Mouse (Mus musculus): ENCODE measurements around the gene Fhit.

Fhit gene

DNA sequence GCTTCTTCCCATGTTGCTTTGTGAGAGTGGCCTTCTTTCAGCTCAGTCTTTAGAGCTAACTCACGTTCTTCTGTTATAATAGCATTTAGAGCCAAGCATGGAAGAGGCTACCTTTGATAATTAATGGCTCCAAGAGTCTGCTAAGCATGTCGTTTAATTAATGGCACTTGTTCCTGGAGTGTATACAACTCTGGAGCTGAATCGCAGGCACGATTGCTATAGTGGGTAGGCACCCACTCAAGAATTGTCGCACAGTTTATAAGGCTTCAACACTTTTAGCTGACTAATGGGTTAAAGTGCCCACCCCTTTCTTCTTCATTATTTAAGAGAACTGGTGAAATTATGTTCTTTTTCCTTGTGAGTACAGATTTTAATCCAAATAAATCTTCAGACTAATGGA lies 1605.5 kb downstream of the Fhit start:
- DNase-seq: no peak

DNA sequence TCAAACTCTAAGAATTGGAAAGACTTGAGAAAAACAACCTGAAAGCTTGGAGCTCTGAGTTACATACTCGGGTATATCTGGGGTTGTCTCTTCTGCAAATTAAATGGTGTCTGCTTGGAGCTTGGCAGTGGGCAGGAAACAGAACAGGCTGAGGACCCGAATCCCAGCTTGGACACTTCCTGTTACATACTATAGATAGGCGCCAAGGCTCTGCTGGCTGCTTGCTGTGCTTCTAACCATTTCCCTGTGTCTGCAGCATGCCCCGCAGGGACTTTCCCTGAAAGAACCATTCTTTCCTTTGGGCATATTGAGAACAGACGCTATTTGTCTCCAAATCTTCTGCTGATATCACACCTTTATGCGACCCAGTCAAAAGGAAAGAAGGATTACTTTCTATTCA lies 1606.0 kb downstream of the Fhit start:
- DNase-seq: no peak

DNA sequence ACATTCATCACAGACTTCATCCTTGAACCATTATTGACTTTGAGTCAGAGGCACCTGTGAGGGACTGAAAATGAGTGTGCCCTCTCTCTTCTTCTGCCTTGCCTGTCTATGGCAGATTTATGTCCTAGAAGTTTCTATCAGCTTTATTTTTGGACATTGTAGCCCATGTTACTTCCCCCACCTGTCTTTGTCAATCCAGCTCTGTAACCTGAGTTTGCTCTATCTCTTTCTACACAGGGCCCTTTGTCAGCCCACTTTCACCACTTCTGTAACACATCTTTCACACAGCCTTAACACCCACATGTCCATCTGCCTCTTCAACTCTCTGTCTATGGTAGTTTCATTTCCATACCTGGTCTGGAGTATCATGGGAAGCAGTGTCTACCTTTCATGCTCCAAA lies 1609.7 kb downstream of the Fhit start:
- DNase-seq: no peak

DNA sequence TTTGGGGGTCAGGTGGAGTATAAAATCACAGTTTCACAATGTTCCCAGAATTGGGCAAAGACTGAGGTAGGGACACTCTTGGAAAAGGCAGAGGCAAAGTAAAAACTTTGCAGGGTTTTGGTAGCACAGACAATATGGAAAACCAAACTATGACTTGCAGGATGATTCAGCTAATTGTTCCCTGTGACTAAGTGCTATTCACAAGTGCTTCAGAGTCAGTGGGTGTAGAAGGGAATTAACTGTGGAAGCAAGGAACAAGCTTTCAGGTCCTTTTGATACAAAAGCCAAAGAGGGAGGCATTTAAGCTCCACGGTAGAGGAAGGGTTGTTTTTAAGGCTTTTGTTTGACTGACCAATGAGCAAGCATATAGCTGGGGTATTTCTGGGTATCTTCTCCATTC lies 1613.9 kb downstream of the Fhit start:
- DNase-seq: no peak

DNA sequence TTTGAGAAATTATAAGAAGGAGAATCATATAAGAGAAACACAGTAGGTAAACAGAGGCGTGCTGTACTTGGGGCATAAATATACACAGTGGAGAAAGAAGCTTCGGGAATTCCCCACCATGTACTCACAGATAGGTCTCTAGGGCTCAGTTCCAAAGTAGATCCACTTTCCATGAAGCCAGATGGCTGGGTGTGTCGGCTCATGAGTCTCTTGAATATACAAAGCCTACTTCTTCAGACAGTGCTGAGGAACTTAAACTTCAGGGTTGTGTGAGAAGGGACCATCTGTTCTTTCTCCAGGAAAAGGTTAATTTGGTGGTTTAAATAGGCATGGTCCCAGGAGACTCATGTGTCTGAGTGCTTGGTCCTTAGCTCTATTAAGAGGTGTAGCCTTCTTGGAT lies 1617.5 kb downstream of the Fhit start:
- no peak for DNase-seq

DNA sequence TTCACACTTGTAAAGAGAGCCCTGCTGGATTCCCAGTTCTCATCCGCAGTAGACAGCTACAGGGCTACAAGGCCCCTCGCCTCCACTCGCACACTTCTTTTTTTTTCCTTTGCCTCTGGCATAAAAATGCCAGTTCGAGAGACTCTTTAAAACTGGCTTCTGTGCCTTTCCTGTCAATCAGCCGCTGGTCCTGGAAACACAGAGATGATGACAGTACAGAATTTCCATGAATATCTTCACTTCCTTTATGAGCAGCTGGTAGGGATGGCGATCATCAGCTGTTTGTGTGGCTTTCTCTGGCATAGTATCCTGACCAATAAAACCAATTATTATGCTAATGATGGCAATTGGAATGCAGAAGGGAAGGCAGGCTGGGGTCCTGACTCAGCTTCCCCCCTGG lies 1626.3 kb downstream of the Fhit start:
- no peak for DNase-seq

DNA sequence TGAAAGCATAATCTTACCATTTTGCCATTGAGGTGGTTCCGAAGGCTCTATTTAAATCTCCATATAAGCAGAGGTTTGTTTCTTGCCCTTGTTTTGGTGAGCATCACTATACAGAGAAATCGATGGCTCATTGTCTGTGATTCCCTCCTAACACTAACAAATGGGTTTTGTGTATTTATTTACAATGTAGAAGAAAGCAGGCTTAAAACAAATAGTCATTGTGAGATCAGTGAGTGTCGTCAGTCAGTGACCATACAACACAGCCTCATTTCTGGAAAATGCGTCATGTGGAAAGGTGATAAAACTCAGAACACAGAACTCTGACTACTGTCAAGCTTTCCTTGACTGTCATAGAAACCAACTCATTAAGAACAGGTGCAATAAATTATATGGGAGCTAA lies 1632.6 kb downstream of the Fhit start:
- DNase-seq: no peak

DNA sequence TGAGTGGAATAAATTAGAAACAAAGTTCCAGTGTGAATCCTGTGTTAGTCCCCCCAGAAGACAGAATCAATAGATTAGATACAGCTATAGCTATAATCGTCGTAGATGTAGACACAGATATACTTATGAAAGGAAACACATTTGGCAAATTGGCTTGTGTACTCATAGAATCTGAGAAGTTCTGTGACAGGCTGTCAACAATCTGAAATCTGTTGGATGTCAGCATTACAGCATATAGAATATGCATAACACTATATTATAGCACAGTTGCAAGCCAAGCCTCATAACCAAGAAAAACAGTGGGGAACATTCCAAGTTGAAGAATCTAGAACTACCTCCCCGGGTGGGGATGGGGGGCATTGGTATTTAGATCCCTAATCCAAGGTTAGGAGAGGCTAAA lies 1635.7 kb downstream of the Fhit start:
- no peak for DNase-seq

DNA sequence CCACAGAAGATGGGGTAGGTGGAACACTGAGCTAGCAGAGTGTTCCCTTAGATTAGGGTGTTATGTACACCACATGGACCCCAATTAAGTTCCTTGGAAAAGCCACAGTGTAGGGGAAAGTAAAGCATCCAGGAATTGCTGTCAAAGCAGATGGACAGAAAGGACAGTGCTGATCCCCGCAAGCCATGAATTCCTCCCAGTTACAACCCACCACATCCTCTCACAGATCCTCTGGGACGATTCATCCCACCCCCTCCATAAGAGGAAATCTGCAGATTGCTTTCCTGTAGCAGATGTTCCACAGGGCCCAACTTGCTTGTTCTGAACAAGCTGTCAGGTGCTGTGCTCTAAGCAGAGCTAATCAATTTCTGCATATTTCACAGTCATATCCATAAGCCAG lies 1644.2 kb downstream of the Fhit start:
- DNase-seq: no peak

DNA sequence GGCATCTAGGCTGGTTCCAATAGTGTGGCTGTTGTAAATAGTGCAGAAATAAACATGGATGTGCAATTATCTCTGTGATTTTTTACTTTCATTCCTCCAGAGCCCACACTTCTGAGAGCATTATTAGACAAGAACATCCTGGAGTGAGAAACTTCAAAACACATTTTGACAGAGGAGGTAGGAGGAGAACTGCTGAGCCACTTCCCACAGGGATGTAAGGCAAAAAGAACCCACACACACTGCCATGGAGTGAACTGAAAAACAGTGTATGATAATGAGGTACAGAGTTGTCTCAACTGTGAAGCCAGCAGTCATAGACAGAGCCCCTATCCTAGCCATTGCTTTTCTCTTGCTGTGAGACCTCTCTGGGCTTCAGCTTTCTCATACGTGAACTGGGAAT lies 1652.2 kb downstream of the Fhit start:
- no peak for DNase-seq
